Mouse (Mus musculus) limb, embryonic 12.5 days (tissue): ENCODE measurements around the gene Gm136. TPM values are rescaled to one million over a fixed set of nuclear protein-coding genes. Genes with fewer than 3 reads are reported as not detected.

Experiments used
- ATAC-seq: fragments of 200-750 bp; cut with Nextera tagmentation; 2 replicates; pipeline ENCODE4 v1.8.0; 2017; ENCODE audit warnings: low read depth, moderate TSS enrichment; ENCODE audit not compliant: insufficient number of reproducible peaks, insufficient read depth, low FRiP score, low TSS enrichment
- H3K27ac ChIP-seq: fragments of 300-500 bp; sonication (generic); 2 replicates; pipeline ENCODE4 v1.5.1; 2016; ENCODE audit warnings: mild to moderate bottlenecking, moderate library complexity
- H3K27me3 ChIP-seq: fragments of 300-500 bp; sonication (generic); 2 replicates; pipeline ENCODE4 v1.6.1; 2016; ENCODE audit warnings: mild to moderate bottlenecking, moderate library complexity
- H3K36me3 ChIP-seq: fragments of 300-500 bp; sonication (generic); 2 replicates; pipeline ENCODE4 v1.6.1; 2016; ENCODE audit warnings: mild to moderate bottlenecking, moderate library complexity
- H3K4me1 ChIP-seq: fragments of 300-500 bp; sonication (generic); replicated peaks from 2 replicates; pipeline ENCODE4 v1.6.1; 2016
- H3K4me2 ChIP-seq: fragments of 300-500 bp; sonication (generic); 2 replicates; pipeline ENCODE4 v1.6.1; 2016; ENCODE audit warnings: mild to moderate bottlenecking, moderate library complexity
- H3K4me3 ChIP-seq: fragments of 300-500 bp; sonication (generic); replicated peaks from 2 replicates; pipeline ENCODE4 v1.5.1; 2016; ENCODE audit warnings: mild to moderate bottlenecking
- H3K9ac ChIP-seq: fragments of 300-500 bp; sonication (generic); replicated peaks from 2 replicates; pipeline ENCODE4 v1.6.1; 2016; ENCODE audit warnings: mild to moderate bottlenecking, moderate library complexity
- H3K9me3 ChIP-seq: fragments of 300-500 bp; sonication (generic); 2 replicates; pipeline ENCODE4 v1.6.1; 2016; ENCODE audit warnings: mild to moderate bottlenecking, moderate library complexity
- WGBS: fragments of 180-500 bp; shearing (Covaris S2); methylation state at CpG from one replicate; pipeline ENCODE4 v1.1.7; 2016; 5-methylcytosine and 5-hydroxymethylcytosine counted together
- polyA plus RNA-seq: library from polyadenylated mRNA; unstranded; fragments of >200 nt; fragmentation: Nextera tagmentation; extraction: Ambion mirVana; gene quantifications from 2 replicates; pipeline ENCODE4 v1.2.1, GENCODE M21; 2016

Gene Gm136
- polyA plus RNA-seq, 1 experiment from 2014 or later = not detected

DNA sequence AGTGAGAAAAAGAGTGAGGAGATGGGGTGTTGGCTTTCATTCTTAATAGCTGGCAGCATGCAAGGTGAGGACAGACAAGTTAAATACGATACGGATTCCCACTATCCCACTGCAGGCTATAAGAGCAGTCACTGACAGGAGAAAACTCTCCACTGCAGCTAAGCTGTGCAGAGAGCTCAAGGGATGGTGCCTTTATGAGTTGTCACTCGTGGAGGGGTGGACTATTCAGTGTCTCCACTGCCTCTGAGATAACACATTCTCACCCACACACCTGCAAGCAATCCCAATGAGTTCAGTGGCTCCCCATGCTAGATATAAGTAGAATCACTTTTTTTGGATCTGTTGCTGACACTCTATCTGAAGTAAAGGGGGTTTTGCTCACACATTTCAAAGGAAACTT, 47.9 kb downstream of the Gm136 start:
- 80% methylated on average over 3 of the region's 3 CpGs for WGBS
- no peaks in the 10 kb centered on the region for H3K4me1 ChIP-seq
- no peak overlapping the region for H3K9ac ChIP-seq
- no peak overlapping the region for H3K27ac ChIP-seq
- no peak overlapping the region for H3K4me3 ChIP-seq
- H3K36me3 ChIP-seq = no peaks in the 10 kb centered on the region
- peaks cover 4% of the 10 kb centered on the region; the same call in 1 of the 2 replicates for H3K9me3 ChIP-seq
- no peak for ATAC-seq
- H3K27me3 ChIP-seq = no peaks in the 10 kb centered on the region
- no peak overlapping the region for H3K4me2 ChIP-seq

GRCm38 (mm10) chr4:34707248-34707647, 48.8 kb downstream of the Gm136 start:
- H3K27ac ChIP-seq = no peak overlapping the region
- no peak overlapping the region for H3K4me3 ChIP-seq
- no peak overlapping the region for H3K4me2 ChIP-seq
- H3K9me3 ChIP-seq = peaks cover 4% of the 10 kb centered on the region; the same call in 1 of the 2 replicates
- no peaks in the 10 kb centered on the region for H3K4me1 ChIP-seq
- no peak for ATAC-seq
- no peak overlapping the region for H3K9ac ChIP-seq
- no peaks in the 10 kb centered on the region for H3K27me3 ChIP-seq
- 79% methylated on average over 3 of the region's 3 CpGs for WGBS
- no peaks in the 10 kb centered on the region for H3K36me3 ChIP-seq

GRCm38 (mm10) chr4:34703029-34703428, 53.0 kb downstream of the Gm136 start:
- Histone ChIP-seq H3K4me2 (no peak overlapping the region), H3K4me3 (no peak overlapping the region), H3K36me3 (no peaks in the 10 kb centered on the region), H3K27ac (no peak overlapping the region), H3K9ac (no peak overlapping the region), H3K4me1 (no peaks in the 10 kb centered on the region), H3K27me3 (no peaks in the 10 kb centered on the region), H3K9me3 (no peaks in the 10 kb centered on the region)
- ATAC-seq = no peak
- WGBS = 69% methylated on average over 4 of the region's 4 CpGs

GRCm38 (mm10) chr4:34702231-34702630, 53.8 kb downstream of the Gm136 start:
- whole genome bisulfite sequencing = 94% methylated on average over 11 of the region's 11 CpGs
- no peak overlapping the region for H3K4me2 ChIP-seq
- H3K27ac ChIP-seq = no peak overlapping the region
- no peak overlapping the region for H3K9ac ChIP-seq
- ATAC-seq = no peak
- H3K4me3 ChIP-seq = no peak overlapping the region
- no peaks in the 10 kb centered on the region for H3K36me3 ChIP-seq
- no peaks in the 10 kb centered on the region for H3K27me3 ChIP-seq
- no peaks in the 10 kb centered on the region for H3K4me1 ChIP-seq
- H3K9me3 ChIP-seq = no peaks in the 10 kb centered on the region

- H3K9ac ChIP-seq = no peak overlapping the region
- H3K4me2 ChIP-seq = no peak overlapping the region
- peak; percentile 66; the same call in 1 of the 2 replicates for ATAC-seq
- no peaks in the 10 kb centered on the region for H3K27me3 ChIP-seq
- H3K9me3 ChIP-seq = no peaks in the 10 kb centered on the region
- H3K36me3 ChIP-seq = no peaks in the 10 kb centered on the region
- H3K4me3 ChIP-seq = no peak overlapping the region
- 44% methylated on average over 5 of the region's 5 CpGs for WGBS
- no peaks in the 10 kb centered on the region for H3K4me1 ChIP-seq
- H3K27ac ChIP-seq = no peak overlapping the region
These were observed 54.5 kb downstream of the Gm136 start for GRCm38 (mm10) chr4:34701528-34701927.

Other genes with a start within 250 kb of the Gm136 start
- gene Akirin2, start 205.3 kb downstream of the Gm136 start, polyA plus RNA-seq = 90.2 and 101 TPM in 2 replicates
- gene Orc3, start 141.3 kb downstream of the Gm136 start, polyA plus RNA-seq = 105 and 109 TPM in 2 replicates
- gene Rars2, start 141.3 kb downstream of the Gm136 start, polyA plus RNA-seq = 70.1 and 71.6 TPM in 2 replicates
- gene Slc35a1, start 68.8 kb downstream of the Gm136 start, polyA plus RNA-seq = 46.6 and 49.9 TPM in 2 replicates
- gene Cfap206, start 26.1 kb downstream of the Gm136 start, polyA plus RNA-seq = 0.20 and 0.26 TPM in 2 replicates
- 44.7 and 45.9 TPM in 2 replicates for gene Smim8, start 22.2 kb upstream of the Gm136 start, polyA plus RNA-seq
- 31.1 and 31.7 TPM in 2 replicates for gene Zfp292, start 126.7 kb upstream of the Gm136 start, polyA plus RNA-seq
- not detected in 2 replicates for gene Cga, start 137.5 kb upstream of the Gm136 start, polyA plus RNA-seq